Mouse (Mus musculus): ENCODE measurements around the gene Cdnf.

The Cdnf gene

GRCm38 (mm10) chr2:3512552-3513454 is at the start of gene Cdnf, which contains the start of the genes Gm45902 and Hspa14:
Gene Cdnf, plus strand, starts transcription at chr2:3513030.
Gene Gm45902, minus strand, starts transcription at chr2:3512790.
Gene Hspa14, minus strand, starts transcription at chr2:3512814.
- peak; percentile 88 to 92 for DNase-seq (ENCODE audit: low spot score in 2 of 2)

- no peak for DNase-seq (ENCODE audit: low spot score in 2 of 2)
These were observed 38.9 kb upstream of the Cdnf start for GRCm38 (mm10) chr2:3473891-3474290.

GRCm38 (mm10) chr2:3474361-3474805 is 38.4 kb upstream of the Cdnf start:
- peak; percentile 34 to 41 for DNase-seq (ENCODE audit: low spot score in 2 of 2)

- peak; percentile 97 for DNase-seq (ENCODE audit: low spot score in 2 of 2)
These were observed 38.0 kb upstream of the Cdnf start, which contains the start of gene Suv39h2 for GRCm38 (mm10) chr2:3474861-3475283. Gene Suv39h2, minus strand, starts transcription at chr2:3475031.

- DNase-seq (ENCODE audit: low spot score in 2 of 2) = no peak
These were observed 37.0 kb upstream of the Cdnf start for GRCm38 (mm10) chr2:3475746-3476251.

GRCm38 (mm10) chr2:3480239-3480638 is 32.6 kb upstream of the Cdnf start:
- no peak for DNase-seq (ENCODE audit: low spot score in 2 of 2)

- no peak for DNase-seq (ENCODE audit: low spot score in 2 of 2)
These were observed 23.0 kb upstream of the Cdnf start for GRCm38 (mm10) chr2:3489816-3490215.

- no peak for DNase-seq (ENCODE audit: low spot score in 2 of 2)
These were observed 18.9 kb upstream of the Cdnf start for GRCm38 (mm10) chr2:3493833-3494409.

GRCm38 (mm10) chr2:3499543-3499942 is 13.3 kb upstream of the Cdnf start:
- DNase-seq (ENCODE audit: low spot score in 2 of 2) = no peak

- no peak for DNase-seq (ENCODE audit: low spot score in 2 of 2)
These were observed 11.9 kb upstream of the Cdnf start for GRCm38 (mm10) chr2:3500886-3501285.

GRCm38 (mm10) chr2:3512076-3512475 is 754 bp upstream of the Cdnf start:
- DNase-seq (ENCODE audit: low spot score in 2 of 2) = peak in 1 of 2 experiments; percentile 37

GRCm38 (mm10) chr2:3522558-3522957 is 9.7 kb downstream of the Cdnf start:
- no peak for DNase-seq (ENCODE audit: low spot score in 2 of 2)

GRCm38 (mm10) chr2:3526288-3526687 is 13.5 kb downstream of the Cdnf start:
- no peak for DNase-seq (ENCODE audit: low spot score in 2 of 2)

GRCm38 (mm10) chr2:3541307-3542079 is 28.7 kb downstream of the Cdnf start:
- DNase-seq (ENCODE audit: low spot score in 2 of 2) = no peak

GRCm38 (mm10) chr2:3546055-3546454 is 33.2 kb downstream of the Cdnf start:
- DNase-seq (ENCODE audit: low spot score in 2 of 2) = no peak

GRCm38 (mm10) chr2:3546588-3546987 is 33.8 kb downstream of the Cdnf start:
- peak; percentile 21 to 41 for DNase-seq (ENCODE audit: low spot score in 2 of 2)

GRCm38 (mm10) chr2:3570186-3570585 is 57.4 kb downstream of the Cdnf start, which contains the start of gene Fam107b:
Gene Fam107b, plus strand, starts transcription at chr2:3570488.
- no peak for DNase-seq (ENCODE audit: low spot score in 2 of 2)

GRCm38 (mm10) chr2:3570606-3571005 is 57.8 kb downstream of the Cdnf start:
- DNase-seq (ENCODE audit: low spot score in 2 of 2) = no peak

GRCm38 (mm10) chr2:3573883-3574282 is 61.1 kb downstream of the Cdnf start:
- DNase-seq (ENCODE audit: low spot score in 2 of 2) = no peak

- DNase-seq (ENCODE audit: low spot score in 2 of 2) = no peak
These were observed 62.3 kb downstream of the Cdnf start for GRCm38 (mm10) chr2:3575140-3575539.
